Comparison of ENCODE assay signal across 8 mouse cellular contexts in the genomic region with DNA sequence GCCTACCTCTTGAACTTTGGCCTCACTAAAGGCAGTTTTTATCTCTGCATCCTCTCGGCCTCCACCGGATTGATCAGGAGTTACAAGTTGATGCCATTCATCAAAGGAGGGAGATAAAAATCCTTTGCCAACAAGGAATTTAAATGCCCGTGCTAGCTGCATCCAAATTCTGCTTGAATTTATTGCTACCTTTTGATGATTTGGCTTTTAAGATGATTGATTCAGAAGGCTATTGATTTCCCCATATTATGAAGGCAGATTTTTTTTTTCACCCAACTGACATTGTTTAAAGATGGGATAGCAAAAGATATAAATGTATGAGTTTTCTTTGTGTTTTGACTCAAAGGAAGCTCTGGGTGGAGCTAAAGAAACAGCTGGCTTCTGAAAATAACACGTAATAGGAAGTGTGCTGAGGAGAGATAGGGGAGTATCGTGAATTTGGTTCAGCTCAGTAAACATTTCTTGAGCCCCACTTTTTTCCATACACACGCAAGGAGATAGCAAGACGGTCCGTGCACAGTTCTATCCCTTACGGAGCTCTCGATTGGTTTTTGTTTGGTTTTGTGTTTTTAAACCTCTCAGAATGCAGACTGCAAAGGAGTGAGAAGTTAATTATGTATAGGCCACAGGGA. TPM values are rescaled to one million over a fixed set of nuclear protein-coding genes. Genes with fewer than 3 reads are reported as not detected.
DNase-seq lines count a peak whose midpoint lies in the region; ATAC-seq lines count a peak whose summit lies in the region.

No protein-coding gene starts in this region.

- peak overlapping the region; percentile 96 for H3K9ac ChIP-seq in forebrain, embryonic 15.5 days (replicated peaks)
- H3K9ac ChIP-seq in neural tube, embryonic 15.5 days (replicated peaks) = peak overlapping the region; percentile 89

- peak overlapping the region; percentile 99 for H3K4me3 ChIP-seq in forebrain, embryonic 15.5 days
- peak overlapping the region; percentile 92 for H3K4me3 ChIP-seq in neural tube, embryonic 15.5 days (replicated peaks)

- H3K4me1 ChIP-seq in forebrain, embryonic 15.5 days = peaks cover 24% of the 10 kb centered on the region
- H3K4me1 ChIP-seq in neural tube, embryonic 15.5 days = peaks cover 19% of the 10 kb centered on the region

- H3K27ac ChIP-seq in forebrain, embryonic 15.5 days (replicated peaks) = peak overlapping the region; percentile 88
- H3K27ac ChIP-seq in neural tube, embryonic 15.5 days (replicated peaks) = peak overlapping the region; percentile 87

- peak overlapping the region; percentile 72 for H3K4me2 ChIP-seq in forebrain, embryonic 15.5 days (replicated peaks)
- H3K4me2 ChIP-seq in neural tube, embryonic 15.5 days = peak overlapping the region; percentile 67

- WGBS in forebrain, embryonic 15.5 days = 44% methylated on average over 10 of the region's 10 CpGs
- WGBS in neural tube, embryonic 15.5 days = 43% methylated on average over 10 of the region's 10 CpGs

- H3K36me3 ChIP-seq in forebrain, embryonic 15.5 days = no peaks in the 10 kb centered on the region
- H3K36me3 ChIP-seq in neural tube, embryonic 15.5 days = 0 out of 2 replicates have a peak, but pooled peaks cover 13% of the 10 kb centered on the region

- no peaks in the 10 kb centered on the region for H3K9me3 ChIP-seq in forebrain, embryonic 15.5 days
- H3K9me3 ChIP-seq in neural tube, embryonic 15.5 days (replicated peaks) = no peaks in the 10 kb centered on the region

- peaks cover 17% of the 10 kb centered on the region; the same call in 1 of the 2 replicates for H3K27me3 ChIP-seq in forebrain, embryonic 15.5 days
- H3K27me3 ChIP-seq in neural tube, embryonic 15.5 days (replicated peaks) = peaks cover 3% of the 10 kb centered on the region; the same call in 1 of the 2 replicates

- ATAC-seq in forebrain, embryonic 15.5 days (replicated peaks) = no peak
- ATAC-seq in neural tube, embryonic 15.5 days (ENCODE audit: low FRiP score) = no peak

- DNase-seq in embryo, embryonic 10.5 days (ENCODE audit: low spot score) = peak; percentile 40
- DNase-seq in embryo, embryonic 11 days = no peak
- DNase-seq in MEL-GATA-1-ER (ENCODE audit: extremely low read depth, low read depth) (peak; percentile 93), liver (peak; percentile 52)
- DNase-seq in gastrocnemius, postnatal 10 days = no peak
- no peak for DNase-seq in right cerebral cortex, adult 18-20 months

RNA-seq across cellular contexts. Expression of a gene that starts 1.0 kb away (rescaled TPM):
- polyA plus RNA-seq in forebrain, embryonic 15.5 days (2015; fragmentation: Nextera tagmentation; extraction: Ambion mirVana) = 147 and 160 TPM in 2 replicates
- 164 and 177 TPM in 2 replicates for polyA plus RNA-seq in neural tube, embryonic 15.5 days (2015; fragmentation: Nextera tagmentation; extraction: Ambion mirVana)
- total RNA-seq in gastrocnemius, postnatal 10 days (2021) = 10 to 100 TPM; 29.6 to 34.2 TPM

RNA-seq across cellular contexts. Expression of a gene that starts 46.9 kb away (rescaled TPM):
- polyA plus RNA-seq in forebrain, embryonic 15.5 days (2015; fragmentation: Nextera tagmentation; extraction: Ambion mirVana) = 0.18 and 0.34 TPM in 2 replicates
- polyA plus RNA-seq in neural tube, embryonic 15.5 days (2015; fragmentation: Nextera tagmentation; extraction: Ambion mirVana) = 0.08 and 0.12 TPM in 2 replicates
- total RNA-seq in gastrocnemius, postnatal 10 days (2021) = not detected

RNA-seq across cellular contexts. Expression of a gene that starts 55.3 kb away (rescaled TPM):
- 2.9 and 3.1 TPM in 2 replicates for polyA plus RNA-seq in forebrain, embryonic 15.5 days (2015; fragmentation: Nextera tagmentation; extraction: Ambion mirVana)
- polyA plus RNA-seq in neural tube, embryonic 15.5 days (2015; fragmentation: Nextera tagmentation; extraction: Ambion mirVana) = 2.9 and 4.6 TPM in 2 replicates
- total RNA-seq in gastrocnemius, postnatal 10 days (2021) = 100 to 1,000 TPM; 128 to 134 TPM

Comparison
In these comparisons a context has a peak if more than half of its experiments do, and no peak if none do; other contexts are left out.
1. DNase-seq: peak in embryo, embryonic 10.5 days (single experiment), MEL-GATA-1-ER (single experiment) and liver (single experiment); none in embryo, embryonic 11 days (single experiment), gastrocnemius, postnatal 10 days (single experiment) and right cerebral cortex, adult 18-20 months (single experiment).